Mouse (Mus musculus) cerebellum, adult (tissue): Measurements from ENCODE around the gene Map2k7.

Experiments
- ATAC-seq: cut with Nextera tagmentation; 2 replicates; pipeline ENCODE4 v1.9.2; 2017; ENCODE audit warnings: mild to moderate bottlenecking, moderate library complexity, mixed read lengths; ENCODE audit not compliant: insufficient number of reproducible peaks, low FRiP score, low TSS enrichment

Map2k7 gene

GRCm38 (mm10) chr8:4238434-4239192 lies at the start of gene Map2k7, which contains the start of gene Gm49320:
Map2k7 (plus strand) TSS chr8:4238740.
Gm49320 (plus strand) TSS chr8:4238865.
- peak; percentile 92 for ATAC-seq

GRCm38 (mm10) chr8:4189031-4189722 lies 49.4 kb upstream of the Map2k7 start:
- no peak for ATAC-seq

- peak; percentile 15; the same call in 1 of the 2 replicates for ATAC-seq
These were observed 46.2 kb upstream of the Map2k7 start for GRCm38 (mm10) chr8:4192305-4192704.

GRCm38 (mm10) chr8:4192807-4193587 lies 45.5 kb upstream of the Map2k7 start:
- ATAC-seq: peak; percentile 81

GRCm38 (mm10) chr8:4193588-4193894 lies 45.0 kb upstream of the Map2k7 start:
- ATAC-seq: no peak

GRCm38 (mm10) chr8:4201321-4201720 lies 37.2 kb upstream of the Map2k7 start:
- no peak for ATAC-seq

- no peak for ATAC-seq
These were observed 33.1 kb upstream of the Map2k7 start for GRCm38 (mm10) chr8:4205246-4206123.

- ATAC-seq: peak; percentile 70
These were observed 32.1 kb upstream of the Map2k7 start for GRCm38 (mm10) chr8:4206182-4207015.

GRCm38 (mm10) chr8:4207016-4207350 lies 31.6 kb upstream of the Map2k7 start:
- ATAC-seq: peak; percentile 6; the same call in 1 of the 2 replicates

- ATAC-seq: no peak
These were observed 27.4 kb upstream of the Map2k7 start for GRCm38 (mm10) chr8:4211097-4211496.

GRCm38 (mm10) chr8:4212809-4213209 lies 25.7 kb upstream of the Map2k7 start:
- no peak for ATAC-seq

- ATAC-seq: no peak
These were observed 25.1 kb upstream of the Map2k7 start for GRCm38 (mm10) chr8:4213210-4214005.

GRCm38 (mm10) chr8:4214006-4214980 lies 24.2 kb upstream of the Map2k7 start:
- ATAC-seq: no peak

GRCm38 (mm10) chr8:4216296-4216695 lies 22.2 kb upstream of the Map2k7 start:
- 0 out of 2 replicates have a peak, but pooled peaks have one; percentile 10 for ATAC-seq

GRCm38 (mm10) chr8:4216791-4217621 lies 21.5 kb upstream of the Map2k7 start, which contains the start of gene Prr36:
Prr36 (minus strand) TSS chr8:4217459.
- peak; percentile 75 for ATAC-seq

GRCm38 (mm10) chr8:4219617-4220016 lies 18.9 kb upstream of the Map2k7 start:
- no peak for ATAC-seq
